Mouse (Mus musculus) lung, embryonic 15.5 days (tissue): ENCODE results near the gene Rora. TPM values are rescaled to one million over a fixed set of nuclear protein-coding genes. Genes with fewer than 3 reads are reported as not detected.
"Not testable (repeated sequence)": the region's sequence is repeated elsewhere in the genome, so short reads cannot be mapped to it uniquely, and the experiment has no call there.

Source experiments
- ATAC-seq: fragments of 200-750 bp; cut with Nextera tagmentation; 2 replicates; pipeline ENCODE4 v1.8.0; 2017; ENCODE audit warnings: moderate number of reproducible peaks, borderline replicate concordance; ENCODE audit not compliant: low FRiP score, low TSS enrichment; ENCODE audit errors: extremely low read depth
- H3K27ac ChIP-seq: fragments of 300-500 bp; sonication (generic); 2 replicates; pipeline ENCODE4 v1.5.1; 2015; ENCODE audit warnings: moderate library complexity, mild to moderate bottlenecking, inconsistent platforms
- H3K27me3 ChIP-seq: fragments of 300-500 bp; sonication (generic); 2 replicates; pipeline ENCODE4 v1.6.1; 2015; ENCODE audit warnings: inconsistent platforms
- H3K36me3 ChIP-seq: fragments of 300-500 bp; sonication (generic); 2 replicates; pipeline ENCODE4 v1.6.1; 2015; ENCODE audit warnings: inconsistent platforms
- H3K4me1 ChIP-seq: fragments of 300-500 bp; sonication (generic); 2 replicates; pipeline ENCODE4 v1.6.1; 2015; ENCODE audit warnings: inconsistent platforms
- H3K4me2 ChIP-seq: fragments of 300-500 bp; sonication (generic); 2 replicates; pipeline ENCODE4 v1.6.1; 2015; ENCODE audit warnings: inconsistent platforms, mild to moderate bottlenecking, moderate library complexity
- H3K4me3 ChIP-seq: fragments of 300-500 bp; sonication (generic); 2 replicates; pipeline ENCODE4 v1.5.1; 2015; ENCODE audit warnings: mild to moderate bottlenecking, inconsistent platforms
- H3K9ac ChIP-seq: fragments of 300-500 bp; sonication (generic); 2 replicates; pipeline ENCODE4 v1.6.1; 2015; ENCODE audit warnings: inconsistent platforms
- H3K9me3 ChIP-seq: fragments of 300-500 bp; sonication (generic); 2 replicates; pipeline ENCODE4 v1.6.1; 2016; ENCODE audit warnings: inconsistent platforms
- WGBS: fragments of 180-500 bp; shearing (Covaris S2); methylation state at CpG from one replicate; pipeline ENCODE4 v1.1.7; 2015; 5-methylcytosine and 5-hydroxymethylcytosine counted together
- polyA plus RNA-seq: library from polyadenylated mRNA; unstranded; fragments of >200 nt; fragmentation: Nextera tagmentation; extraction: Ambion mirVana; gene quantifications from 2 replicates; pipeline ENCODE4 v1.2.1, GENCODE M21; 2015

Gene Rora
- polyA plus RNA-seq, 1 experiment from 2014 or later = 6.9 TPM

DNA sequence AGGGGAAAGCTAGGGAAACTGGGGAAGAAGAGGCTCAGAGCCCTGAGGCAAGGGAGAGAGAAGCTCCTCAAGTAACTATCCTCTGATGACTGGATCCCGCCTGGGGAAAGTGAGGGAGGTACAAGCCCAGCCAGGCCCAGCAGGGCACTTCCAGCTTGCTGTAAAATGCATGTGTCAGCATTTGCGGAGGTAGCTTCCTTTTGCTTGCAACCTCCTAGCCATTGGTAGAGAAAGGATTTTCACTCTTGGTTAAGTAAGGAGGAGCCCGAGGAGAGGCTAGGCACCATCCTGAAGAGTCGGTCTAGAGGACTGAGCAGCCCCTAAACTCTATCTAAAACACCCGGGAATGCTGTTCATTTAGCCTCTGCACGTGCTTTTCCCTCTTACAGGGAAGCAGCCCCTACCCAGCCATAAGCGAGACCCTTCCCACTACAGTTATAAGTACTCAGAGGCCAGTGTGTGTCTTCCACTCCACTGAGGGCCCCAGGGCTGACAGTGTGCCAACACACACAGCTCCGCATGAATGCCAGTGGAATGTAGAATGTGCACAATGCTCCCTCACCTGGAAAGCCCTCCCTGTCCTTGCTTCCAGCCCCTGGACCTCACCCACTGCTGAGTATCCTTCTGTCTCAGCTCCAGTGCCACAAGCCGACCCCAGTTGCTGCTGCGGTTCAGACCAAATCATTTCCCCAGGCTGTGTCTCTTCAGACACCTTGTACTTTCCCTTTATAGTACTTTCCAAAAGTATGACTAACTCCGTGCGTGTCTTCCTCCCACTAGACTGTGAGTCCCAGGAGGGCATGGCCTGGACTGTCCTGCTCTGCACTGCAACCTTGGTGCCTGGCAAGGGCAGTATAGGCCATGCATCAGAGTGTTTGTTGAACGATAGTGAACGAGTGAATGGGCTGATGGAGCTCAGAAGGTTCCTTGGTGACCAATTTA, 431.4 kb downstream of the Rora start:
- H3K4me3 ChIP-seq = no peak overlapping the region
- no peak overlapping the region for H3K9ac ChIP-seq
- no peaks in the 10 kb centered on the region for H3K36me3 ChIP-seq
- no peaks in the 10 kb centered on the region for H3K9me3 ChIP-seq
- H3K27ac ChIP-seq = peak overlapping the region; percentile 40
- peak; percentile 64; the same call in 1 of the 2 replicates for ATAC-seq
- H3K4me2 ChIP-seq = no peak overlapping the region
- H3K27me3 ChIP-seq = no peaks in the 10 kb centered on the region
- peaks cover 14% of the 10 kb centered on the region for H3K4me1 ChIP-seq
- 40% methylated on average over 14 of the region's 14 CpGs for WGBS

DNA sequence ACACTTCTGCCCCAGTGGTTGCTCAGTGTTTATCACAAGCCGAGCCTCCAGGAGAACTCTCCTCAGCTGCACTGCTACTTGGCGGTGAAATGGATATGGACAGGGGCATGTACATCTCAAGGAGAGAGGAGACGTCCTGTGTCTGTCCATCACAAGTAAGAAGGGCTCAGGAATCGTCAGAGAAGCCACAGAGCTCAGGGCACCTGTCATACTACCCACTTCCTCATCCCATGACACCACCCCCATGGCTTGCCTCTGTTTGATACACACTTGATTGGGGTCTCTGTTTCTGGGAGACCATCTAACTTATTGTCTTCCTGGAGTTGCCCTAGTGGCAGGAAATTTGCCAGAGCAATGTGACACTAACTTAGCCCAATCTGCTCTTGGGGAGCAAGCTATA, 433.3 kb downstream of the Rora start:
- no peaks in the 10 kb centered on the region for H3K27me3 ChIP-seq
- no peak overlapping the region for H3K9ac ChIP-seq
- no peaks in the 10 kb centered on the region for H3K36me3 ChIP-seq
- no peak for ATAC-seq
- no peak overlapping the region for H3K4me2 ChIP-seq
- H3K27ac ChIP-seq = no peak overlapping the region
- no peaks in the 10 kb centered on the region for H3K9me3 ChIP-seq
- 73% methylated on average over 4 of the region's 4 CpGs for WGBS
- no peak overlapping the region for H3K4me3 ChIP-seq
- peaks cover 20% of the 10 kb centered on the region for H3K4me1 ChIP-seq

DNA sequence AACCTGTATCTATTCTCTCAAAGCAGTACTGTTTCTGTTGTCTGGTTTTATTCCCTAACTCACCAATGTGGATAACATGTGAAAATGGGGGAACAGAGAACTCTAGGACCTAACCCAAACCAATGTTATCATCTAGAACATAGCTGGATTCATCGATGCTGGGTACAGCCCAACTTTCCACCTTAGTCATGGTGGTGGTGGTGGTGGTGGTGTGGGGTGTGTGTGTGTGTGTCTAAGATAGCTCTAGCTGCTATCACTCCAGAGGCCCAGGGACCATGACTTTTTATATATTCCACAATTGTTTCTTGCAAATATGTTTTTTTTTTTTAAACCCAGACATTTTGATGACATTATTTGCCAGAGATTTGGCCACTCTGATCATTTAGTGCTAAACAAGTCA, 433.7 kb downstream of the Rora start:
- Histone ChIP-seq H3K9ac (no peak overlapping the region), H3K4me3 (no peak overlapping the region), H3K36me3 (no peaks in the 10 kb centered on the region), H3K9me3 (no peaks in the 10 kb centered on the region), H3K27me3 (no peaks in the 10 kb centered on the region), H3K27ac (no peak overlapping the region), H3K4me2 (no peak overlapping the region), H3K4me1 (peaks cover 25% of the 10 kb centered on the region)
- WGBS = 96% methylated on average over 1 of the region's 1 CpGs
- no peak for ATAC-seq

DNA sequence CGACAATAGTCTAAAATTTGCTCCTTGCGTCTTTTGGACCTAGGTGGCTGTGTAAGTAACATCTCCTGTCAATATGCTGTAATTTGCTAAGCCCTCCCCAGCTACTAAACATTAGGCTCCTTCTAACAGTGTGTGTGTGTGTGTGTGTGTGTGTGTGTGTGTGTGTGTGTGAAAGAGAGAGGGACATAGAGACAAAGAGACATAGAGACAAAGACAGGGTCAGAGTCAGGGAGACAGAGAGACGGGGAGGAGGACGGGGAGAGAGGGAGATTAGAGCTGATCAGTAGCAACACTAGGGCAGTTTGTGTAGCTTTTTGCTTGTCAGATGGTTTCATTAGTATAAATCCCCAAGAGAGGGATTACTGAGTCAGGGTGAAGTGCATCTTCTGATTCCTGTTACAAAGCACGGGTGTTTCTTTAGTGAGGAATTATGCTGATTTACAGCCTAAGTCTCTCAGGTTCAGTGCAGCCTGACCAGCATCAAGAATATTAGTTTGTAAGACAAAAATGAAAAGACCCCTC, 437.2 kb downstream of the Rora start:
- no peaks in the 10 kb centered on the region for H3K36me3 ChIP-seq
- H3K4me3 ChIP-seq = no peak overlapping the region
- ATAC-seq = no peak
- H3K27ac ChIP-seq = no peak overlapping the region
- H3K9me3 ChIP-seq = no peaks in the 10 kb centered on the region
- H3K4me2 ChIP-seq = no peak overlapping the region
- no peak overlapping the region for H3K9ac ChIP-seq
- H3K4me1 ChIP-seq = peaks cover 15% of the 10 kb centered on the region
- 87% methylated on average over 5 of the region's 5 CpGs for WGBS
- no peaks in the 10 kb centered on the region for H3K27me3 ChIP-seq

DNA sequence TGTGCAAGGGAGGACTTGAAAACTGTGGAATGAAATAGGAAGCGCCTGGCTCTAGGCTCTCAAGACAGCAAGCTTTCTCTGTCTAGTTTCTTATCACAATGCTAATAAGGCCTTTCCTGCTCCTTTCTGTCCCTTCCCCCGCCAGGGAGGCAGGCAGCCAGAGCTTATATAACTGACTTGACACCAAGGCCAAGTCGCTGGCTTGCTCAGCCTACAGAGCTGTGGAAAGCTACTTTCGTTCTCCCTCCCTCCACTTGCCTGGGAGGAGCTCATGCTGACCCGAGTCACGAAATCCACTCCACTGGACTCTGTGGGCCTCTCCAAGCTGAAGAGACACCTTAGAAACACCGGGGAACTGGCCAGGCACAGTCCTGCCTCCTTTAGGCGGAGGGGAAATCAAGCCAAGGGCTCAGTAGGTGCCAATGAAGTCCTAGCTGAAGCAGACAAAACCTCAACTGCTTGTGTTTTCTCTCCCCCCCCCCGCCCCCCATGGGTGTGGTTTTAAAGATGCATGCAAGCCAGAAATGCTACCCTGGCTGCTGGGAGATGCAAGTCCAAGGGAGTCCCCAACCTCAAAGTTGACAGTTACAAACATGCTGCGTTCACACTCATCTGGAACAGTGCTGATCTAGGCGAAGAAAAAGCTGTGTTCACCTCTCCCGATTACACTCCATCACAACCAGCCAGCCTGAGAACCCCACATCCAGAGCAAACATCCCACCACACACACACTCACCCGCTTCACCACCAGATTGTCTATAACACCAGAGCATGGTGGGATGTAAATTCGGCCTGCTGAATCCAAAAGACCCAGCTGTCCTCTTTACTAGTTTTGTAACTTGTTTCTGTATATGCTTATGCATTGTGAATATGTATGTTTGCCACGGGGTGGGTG, 438.8 kb downstream of the Rora start:
- Histone ChIP-seq H3K4me1 (peaks cover 15% of the 10 kb centered on the region), H3K9ac (no peak overlapping the region), H3K36me3 (no peaks in the 10 kb centered on the region), H3K9me3 (no peaks in the 10 kb centered on the region), H3K27ac (peak overlapping the region; percentile 72), H3K27me3 (no peaks in the 10 kb centered on the region), H3K4me3 (no peak overlapping the region), H3K4me2 (no peak overlapping the region)
- ATAC-seq = peak; percentile 91
- 37% methylated on average over 15 of the region's 15 CpGs for WGBS

DNA sequence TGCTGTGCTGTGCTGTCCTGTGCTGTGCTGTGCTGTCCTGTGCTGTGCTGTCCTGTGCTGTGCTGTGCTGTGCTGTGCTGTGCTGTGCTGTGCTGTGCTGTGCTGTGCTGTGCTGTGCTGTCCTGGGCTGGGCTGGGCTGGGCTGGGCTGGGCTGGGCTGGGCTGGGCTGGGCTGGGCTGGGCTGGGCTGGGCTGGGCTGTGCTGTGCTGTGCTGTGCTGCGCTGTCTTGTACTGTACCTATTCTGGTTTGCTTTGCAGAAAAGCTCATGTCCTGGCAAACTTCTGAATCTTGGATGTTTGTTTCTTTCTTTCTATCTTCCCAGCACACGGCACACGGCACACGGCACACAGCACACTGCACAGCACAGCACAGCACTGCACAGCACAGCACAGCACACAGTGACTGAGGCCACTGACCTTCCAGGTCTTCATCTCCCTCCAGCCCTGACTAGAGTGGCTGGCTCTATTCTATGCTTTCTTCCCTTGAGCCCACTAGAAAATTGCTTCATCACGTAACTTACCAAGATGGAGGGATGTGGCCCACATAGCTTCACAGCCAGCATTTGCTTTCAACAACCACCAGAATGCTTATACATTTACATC, 446.7 kb downstream of the Rora start:
- H3K4me1 ChIP-seq, H3K4me3 ChIP-seq, H3K4me2 ChIP-seq, H3K9me3 ChIP-seq, ATAC-seq, H3K27me3 ChIP-seq, H3K9ac ChIP-seq, H3K36me3 ChIP-seq, H3K27ac ChIP-seq: not testable (repeated sequence)
- WGBS = 88% methylated on average over 5 of the region's 5 CpGs

DNA sequence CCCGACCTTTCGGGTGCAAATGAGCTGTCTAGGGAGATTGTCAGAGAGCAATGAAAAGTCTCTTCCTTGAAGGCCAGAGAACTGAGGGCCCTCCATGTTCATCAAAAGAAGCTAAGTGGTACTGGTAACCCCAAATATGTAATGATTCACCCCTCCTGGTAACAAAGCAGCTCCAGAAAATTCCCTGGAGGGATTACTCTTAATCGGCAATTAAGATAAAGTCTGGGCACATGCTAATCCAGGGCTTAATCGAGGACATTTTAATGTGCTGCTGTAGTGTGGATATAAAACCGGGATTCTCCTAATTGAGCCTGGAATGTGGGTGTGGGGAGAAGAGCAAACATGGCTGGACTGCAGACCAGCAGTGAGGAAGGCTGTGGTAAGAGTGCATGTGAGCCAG, 450.7 kb downstream of the Rora start:
- H3K9me3 ChIP-seq = no peaks in the 10 kb centered on the region
- H3K4me3 ChIP-seq = no peak overlapping the region
- no peak for ATAC-seq
- H3K4me2 ChIP-seq = no peak overlapping the region
- no peak overlapping the region for H3K27ac ChIP-seq
- H3K27me3 ChIP-seq = no peaks in the 10 kb centered on the region
- H3K9ac ChIP-seq = no peak overlapping the region
- WGBS = 47% methylated on average over 5 of the region's 5 CpGs
- no peaks in the 10 kb centered on the region for H3K4me1 ChIP-seq
- no peaks in the 10 kb centered on the region for H3K36me3 ChIP-seq

DNA sequence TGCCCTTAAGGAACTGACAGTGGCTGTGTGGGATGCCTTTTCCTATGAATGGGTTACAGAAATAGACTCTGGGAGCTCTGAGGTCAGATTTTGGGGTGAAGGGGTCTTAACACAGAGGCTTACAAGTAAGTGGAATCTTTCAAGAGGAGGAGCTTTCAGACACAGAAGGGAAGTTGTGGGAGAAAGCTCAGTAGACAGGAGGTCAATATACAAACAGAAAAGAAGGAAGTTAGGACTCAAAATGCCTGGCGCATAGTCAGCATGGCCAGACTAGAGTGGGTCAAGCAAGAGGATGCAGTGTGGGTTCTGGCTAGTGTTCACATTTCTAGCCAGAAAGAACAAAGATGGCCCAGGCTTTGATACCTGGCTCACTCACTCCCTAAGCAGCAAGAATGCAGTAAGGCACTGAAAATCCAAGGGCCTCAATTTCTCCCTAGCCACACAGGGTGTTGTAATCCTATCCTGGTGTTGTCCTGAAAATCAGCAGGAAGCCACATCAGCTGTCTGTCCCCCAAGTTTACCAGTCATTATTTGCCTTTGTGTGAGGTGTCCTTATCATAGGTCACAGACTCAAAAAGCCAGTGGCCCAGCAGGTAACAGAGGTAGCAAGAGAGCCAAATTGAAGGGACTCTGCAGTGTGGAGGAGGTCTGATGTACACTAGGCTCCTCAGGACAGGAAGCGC, 456.2 kb downstream of the Rora start:
- 89% methylated on average over 2 of the region's 2 CpGs for WGBS
- Histone ChIP-seq H3K4me3 (no peak overlapping the region), H3K27me3 (no peaks in the 10 kb centered on the region), H3K9ac (no peak overlapping the region), H3K36me3 (no peaks in the 10 kb centered on the region), H3K4me1 (no peaks in the 10 kb centered on the region), H3K27ac (no peak overlapping the region), H3K4me2 (no peak overlapping the region), H3K9me3 (no peaks in the 10 kb centered on the region)
- ATAC-seq = no peak

DNA sequence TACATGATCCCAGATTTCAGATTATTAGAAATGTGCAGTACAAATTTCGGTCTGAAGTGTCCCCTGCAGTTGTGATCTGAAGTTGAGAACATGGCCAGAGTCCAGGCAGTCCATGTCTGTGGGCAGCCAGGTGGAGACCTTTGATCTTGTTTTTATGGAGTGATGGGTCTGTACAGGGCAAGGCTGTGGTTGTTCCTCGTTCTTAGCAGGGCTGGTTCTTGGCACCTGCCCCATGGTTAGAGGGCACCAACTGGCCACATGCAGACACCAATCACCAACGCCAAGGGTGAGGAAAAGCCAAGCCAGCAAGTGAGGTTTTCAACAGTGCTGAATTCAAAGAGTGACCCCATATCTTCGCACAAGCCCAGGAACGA, 456.7 kb downstream of the Rora start:
- Histone ChIP-seq H3K9ac (no peak overlapping the region), H3K4me3 (no peak overlapping the region), H3K4me1 (no peaks in the 10 kb centered on the region), H3K27me3 (no peaks in the 10 kb centered on the region), H3K9me3 (no peaks in the 10 kb centered on the region), H3K36me3 (no peaks in the 10 kb centered on the region), H3K27ac (no peak overlapping the region), H3K4me2 (no peak overlapping the region)
- no peak for ATAC-seq
- WGBS = 58% methylated on average over 5 of the region's 5 CpGs

DNA sequence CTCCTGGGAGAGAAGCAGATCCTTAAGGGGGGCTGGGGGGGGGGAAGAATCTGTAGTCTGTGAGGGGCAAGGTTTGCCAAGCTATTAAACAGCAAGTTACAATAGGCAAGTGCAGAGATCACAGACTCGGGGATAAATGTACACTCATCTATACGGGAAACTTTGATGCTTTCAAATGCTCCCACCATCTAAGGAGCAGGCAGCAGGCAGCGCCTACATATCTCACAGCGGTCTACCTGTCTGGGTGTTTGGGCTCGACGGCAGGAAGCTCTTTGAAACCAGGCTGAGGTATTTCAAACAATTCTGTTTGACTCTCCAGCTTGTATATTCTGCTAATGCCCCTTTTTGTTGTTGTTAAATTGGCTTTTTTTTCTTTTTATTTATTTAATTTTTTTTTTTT, 457.1 kb downstream of the Rora start:
- H3K9me3 ChIP-seq = no peaks in the 10 kb centered on the region
- H3K36me3 ChIP-seq = no peaks in the 10 kb centered on the region
- WGBS = 53% methylated on average over 6 of the region's 6 CpGs
- H3K4me1 ChIP-seq = no peaks in the 10 kb centered on the region
- H3K9ac ChIP-seq = no peak overlapping the region
- ATAC-seq = no peak
- H3K27me3 ChIP-seq = no peaks in the 10 kb centered on the region
- no peak overlapping the region for H3K27ac ChIP-seq
- H3K4me2 ChIP-seq = no peak overlapping the region
- H3K4me3 ChIP-seq = no peak overlapping the region

DNA sequence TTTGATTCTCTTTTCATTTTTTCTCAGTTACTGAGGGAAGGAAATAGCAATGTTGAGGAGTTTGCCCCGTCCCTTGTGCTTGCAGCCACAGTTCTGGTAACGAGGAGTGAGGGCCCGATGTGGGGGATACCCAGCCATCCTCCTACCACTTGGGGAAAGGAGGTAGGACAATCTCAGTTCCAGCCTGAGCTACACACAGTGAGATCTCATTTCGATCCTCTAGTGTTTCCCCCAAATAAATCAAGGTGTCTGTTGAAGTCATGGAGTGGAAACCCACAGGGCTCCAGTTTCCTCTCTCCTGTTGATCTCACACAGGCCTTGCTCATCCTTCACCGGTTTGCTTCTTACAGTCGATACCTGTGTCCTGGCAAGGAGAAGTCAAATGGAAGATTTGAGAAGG, 458.0 kb downstream of the Rora start:
- Histone ChIP-seq H3K9me3 (no peaks in the 10 kb centered on the region), H3K36me3 (no peaks in the 10 kb centered on the region), H3K4me1 (no peaks in the 10 kb centered on the region), H3K4me3 (no peak overlapping the region), H3K27ac (no peak overlapping the region), H3K9ac (no peak overlapping the region), H3K4me2 (no peak overlapping the region), H3K27me3 (no peaks in the 10 kb centered on the region)
- ATAC-seq = no peak
- WGBS = 72% methylated on average over 6 of the region's 6 CpGs
